ENCODE assay signal across 16 mouse cellular contexts in genomic region chr12:110508680-110509079, GRCm38 (mm10).
A peak's percentile ranks its signal among the peaks of the same experiment; 100 is the strongest.
DNase-seq lines count a peak whose midpoint lies in the region; ATAC-seq and TF ChIP-seq lines count a peak whose summit lies in the region.
"Had no signal": no experiment of that assay in that cellular context is flagged by ENCODE, and none has a peak within 500 bp of the region (broad histone marks: within the 10 kb centered on the region; RNA-seq: fewer than 3 reads in every experiment).

No protein-coding gene starts in this region.

- TF ChIP-seq CTCF in forebrain, postnatal 0 days (IDR thresholded peaks at IDR 0.05; ENCODE audit: low read depth): no peak
- TF ChIP-seq CTCF in kidney, adult 2 months (conservative IDR thresholded peaks at IDR 0.05; ENCODE audit: insufficient read depth, insufficient read length, low read depth, low read length): no peak

- H3K9ac ChIP-seq in forebrain, postnatal 0 days: no peak overlapping the region
- peak overlapping the region; percentile 23; the same call in 1 of the 2 replicates for H3K9ac ChIP-seq in kidney, embryonic 14.5 days (ENCODE audit: low read depth, low read length)
- no peak overlapping the region for H3K9ac ChIP-seq in limb, embryonic 15.5 days
- H3K9ac ChIP-seq: liver, embryonic 14.5 days; midbrain, embryonic 12.5 days had no signal

- H3K4me2 ChIP-seq in forebrain, postnatal 0 days (ENCODE audit: low read depth): no peak overlapping the region
- H3K4me2 ChIP-seq in kidney, embryonic 14.5 days (replicated peaks; ENCODE audit: low read depth, low read length): no peak overlapping the region
- no peak overlapping the region for H3K4me2 ChIP-seq in limb, embryonic 15.5 days
- H3K4me2 ChIP-seq: midbrain, embryonic 12.5 days had no signal

- H3K4me1 ChIP-seq in forebrain, embryonic 10.5 days: peaks cover 29% of the 10 kb centered on the region
- peaks cover 19% of the 10 kb centered on the region for H3K4me1 ChIP-seq in forebrain, postnatal 0 days (ENCODE audit: insufficient read depth)
- H3K4me1 ChIP-seq in kidney, embryonic 14.5 days (ENCODE audit: control insufficient read depth, insufficient read depth, low read length): peaks cover 50% of the 10 kb centered on the region
- peaks cover 17% of the 10 kb centered on the region for H3K4me1 ChIP-seq in kidney, adult 2 months (ENCODE audit: control insufficient read depth, insufficient read depth, low read length)
- peaks cover 94% of the 10 kb centered on the region for H3K4me1 ChIP-seq in megakaryocyte, embryonic 14.5 days
- H3K4me1 ChIP-seq in limb, embryonic 15.5 days: peaks cover 75% of the 10 kb centered on the region

- no peak overlapping the region for H3K4me3 ChIP-seq in forebrain, embryonic 10.5 days
- H3K4me3 ChIP-seq in forebrain, postnatal 0 days (ENCODE audit: low read depth, low read length): no peak overlapping the region
- no peak overlapping the region for H3K4me3 ChIP-seq in kidney, embryonic 14.5 days (ENCODE audit: low read length)
- H3K4me3 ChIP-seq in kidney, adult 2 months (ENCODE audit: insufficient read depth, low read depth, low read length): no peak overlapping the region
- H3K4me3 ChIP-seq in megakaryocyte, embryonic 14.5 days (replicated peaks): peak overlapping the region; percentile 6
- no peak overlapping the region for H3K4me3 ChIP-seq in limb, embryonic 15.5 days
- H3K4me3 ChIP-seq: midbrain, embryonic 12.5 days; myocyte had no signal

- 0 out of 2 replicates have a peak overlapping the region, but pooled peaks have one; percentile 4 for H3K27ac ChIP-seq in forebrain, embryonic 10.5 days
- no peak overlapping the region for H3K27ac ChIP-seq in forebrain, postnatal 0 days (ENCODE audit: low read depth, low read length)
- H3K27ac ChIP-seq in kidney, embryonic 14.5 days (ENCODE audit: low read depth, low read length): no peak overlapping the region; the same call in 1 of the 2 replicates
- no peak overlapping the region for H3K27ac ChIP-seq in kidney, adult 2 months (ENCODE audit: insufficient read depth, low read depth, low read length)
- peak overlapping the region; percentile 23; the same call in 1 of the 2 replicates for H3K27ac ChIP-seq in limb, embryonic 15.5 days
- H3K27ac ChIP-seq: liver, embryonic 14.5 days had no signal

- no peaks in the 10 kb centered on the region for H3K27me3 ChIP-seq in forebrain, embryonic 10.5 days (ENCODE audit: poor library complexity, severe bottlenecking)
- no peaks in the 10 kb centered on the region for H3K27me3 ChIP-seq in forebrain, postnatal 0 days (ENCODE audit: insufficient read depth, low read length)
- H3K27me3 ChIP-seq in kidney, embryonic 14.5 days (ENCODE audit: control insufficient read depth, insufficient read depth, low read length): no peaks in the 10 kb centered on the region
- no peaks in the 10 kb centered on the region for H3K27me3 ChIP-seq in kidney, adult 2 months (replicated peaks; ENCODE audit: control insufficient read depth, insufficient read depth, low read length)
- no peaks in the 10 kb centered on the region for H3K27me3 ChIP-seq in megakaryocyte, embryonic 14.5 days (replicated peaks)
- H3K27me3 ChIP-seq in limb, embryonic 15.5 days: no peaks in the 10 kb centered on the region
- H3K27me3 ChIP-seq: midbrain, embryonic 12.5 days had no signal

- ATAC-seq in forebrain, postnatal 0 days: no peak
- no peak for ATAC-seq in kidney, embryonic 14.5 days (ENCODE audit: low FRiP score, low TSS enrichment)
- no peak for ATAC-seq in megakaryocyte, adult 5-6 weeks (ENCODE audit: poor library complexity, severe bottlenecking)
- ATAC-seq in limb, embryonic 15.5 days (ENCODE audit: insufficient number of reproducible peaks, low FRiP score, low TSS enrichment, low read depth): no peak
- no peak for ATAC-seq in activated CD4-positive, CD25-positive, alpha-beta regulatory T cell, adult 4 months
- ATAC-seq: forebrain, embryonic 16.5 days had no signal

- no peak for TF ChIP-seq POLR2A in kidney, adult 2 months (IDR thresholded peaks at IDR 0.05; ENCODE audit: low read depth, low read length)

- DNase-seq in forebrain, embryonic 10.5 days (ENCODE audit: extremely low spot score, low spot score): no peak
- DNase-seq in forebrain, postnatal 0 days: no peak
- no peak for DNase-seq in kidney, adult 2 months
- DNase-seq: gastrocnemius, postnatal 14 days; kidney, adult 18-20 months; lung, postnatal 10 days; thymus, postnatal 4 days had no signal

- 71% methylated on average over 5 of the region's 5 CpGs for WGBS in forebrain, embryonic 10.5 days
- WGBS in forebrain, postnatal 0 days: 92% methylated on average over 5 of the region's 5 CpGs
- WGBS in kidney, embryonic 14.5 days: 71% methylated on average over 5 of the region's 5 CpGs
- 74% methylated on average over 5 of the region's 5 CpGs for WGBS in kidney, adult 2 months
- WGBS in limb, embryonic 15.5 days: 61% methylated on average over 5 of the region's 5 CpGs

- H3K9me3 ChIP-seq in forebrain, embryonic 10.5 days: no peaks in the 10 kb centered on the region
- H3K9me3 ChIP-seq in forebrain, postnatal 0 days (ENCODE audit: low read length): no peaks in the 10 kb centered on the region
- H3K9me3 ChIP-seq in kidney, embryonic 14.5 days (ENCODE audit: control insufficient read depth, low read length): no peaks in the 10 kb centered on the region
- peaks cover 4% of the 10 kb centered on the region; the same call in 1 of the 2 replicates for H3K9me3 ChIP-seq in megakaryocyte, embryonic 14.5 days
- no peaks in the 10 kb centered on the region for H3K9me3 ChIP-seq in limb, embryonic 15.5 days
- H3K9me3 ChIP-seq: midbrain, embryonic 12.5 days had no signal

- H3K36me3 ChIP-seq in forebrain, embryonic 10.5 days (replicated peaks): peaks cover 5% of the 10 kb centered on the region; the same call in 1 of the 2 replicates
- no peaks in the 10 kb centered on the region for H3K36me3 ChIP-seq in forebrain, postnatal 0 days (ENCODE audit: insufficient read depth)
- H3K36me3 ChIP-seq in kidney, embryonic 14.5 days (ENCODE audit: control insufficient read depth, insufficient read depth, low read length): peaks cover 3% of the 10 kb centered on the region; the same call in 1 of the 2 replicates
- H3K36me3 ChIP-seq in kidney, adult 2 months (ENCODE audit: control insufficient read depth, insufficient read depth, low read length): no peaks in the 10 kb centered on the region
- H3K36me3 ChIP-seq in megakaryocyte, embryonic 14.5 days (replicated peaks; ENCODE audit: low read length): peaks cover 87% of the 10 kb centered on the region
- H3K36me3 ChIP-seq in limb, embryonic 15.5 days: no peaks in the 10 kb centered on the region; the same call in 1 of the 2 replicates
- H3K36me3 ChIP-seq: midbrain, embryonic 12.5 days had no signal

Comparison
In these comparisons a context has a peak if more than half of its experiments do, and no peak if none do; other contexts are left out.
1. H3K27ac ChIP-seq: peak in forebrain, embryonic 10.5 days (single experiment) and limb, embryonic 15.5 days (single experiment); none in forebrain, postnatal 0 days (single experiment), kidney, embryonic 14.5 days (single experiment) and kidney, adult 2 months (single experiment).